8 mouse cellular contexts compared by ENCODE assay signal in the genomic region with DNA sequence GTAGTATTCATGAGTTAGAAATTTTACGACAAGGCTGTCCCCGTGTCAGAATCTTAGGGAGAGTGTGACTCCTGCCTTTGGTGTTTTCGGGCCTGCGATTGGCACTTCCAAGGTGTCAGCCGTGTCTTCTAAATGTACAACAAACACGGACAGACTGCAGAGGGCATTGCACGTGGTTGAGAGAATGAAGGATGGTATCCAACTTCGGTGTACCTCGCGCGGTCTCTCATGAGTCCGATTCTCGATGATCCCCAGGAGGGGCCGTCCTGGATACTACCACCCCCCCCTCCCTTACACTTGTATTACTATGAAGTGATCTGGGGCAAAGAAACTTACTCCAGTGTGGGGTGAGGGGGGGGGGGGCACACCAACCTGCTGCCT. TPM values are rescaled to one million over a fixed set of nuclear protein-coding genes. Genes with fewer than 3 reads are reported as not detected.
A peak's percentile ranks its signal among the peaks of the same experiment; 100 is the strongest.
DNase-seq lines count a peak whose midpoint lies in the region; ATAC-seq and TF ChIP-seq lines count a peak whose summit lies in the region.

No protein-coding gene starts in this region.

- TF ChIP-seq POLR2A in heart, adult 2 months (IDR thresholded peaks at IDR 0.05; ENCODE audit: insufficient read depth, low read depth, low read length) = no peak
- TF ChIP-seq POLR2A in embryonic fibroblast, embryonic 13.5 days (IDR thresholded peaks at IDR 0.05; ENCODE audit: low read depth, low read length) = no peak

- H3K4me2 ChIP-seq in intestine, embryonic 15.5 days (replicated peaks) = peak overlapping the region; percentile 94
- H3K4me2 ChIP-seq in midbrain, embryonic 11.5 days = peak overlapping the region; percentile 92

- intact Hi-C loops in heart, adult 2 months (cut with DNase I) = loop anchor here (10.0 kb wide), 1 partner anchor 208 kb away; no protein-coding TSS in a partner anchor

- no peak for TF ChIP-seq CTCF in heart, adult 2 months (IDR thresholded peaks at IDR 0.05)
- TF ChIP-seq CTCF in embryonic fibroblast, embryonic 13.5 days (IDR thresholded peaks at IDR 0.05; ENCODE audit: borderline replicate concordance, insufficient read depth, low read length) = no peak

- H3K4me1 ChIP-seq in heart, adult 2 months (ENCODE audit: control insufficient read depth, insufficient read depth, low read length) = peaks cover 3% of the 10 kb centered on the region
- H3K4me1 ChIP-seq in embryonic fibroblast, embryonic 13.5 days (ENCODE audit: control insufficient read depth, insufficient read depth, low read length) = peaks cover 4% of the 10 kb centered on the region; the same call in 1 of the 2 replicates
- 0 out of 2 replicates have a peak, but pooled peaks cover 6% of the 10 kb centered on the region for H3K4me1 ChIP-seq in intestine, embryonic 15.5 days (replicated peaks)
- peaks cover 11% of the 10 kb centered on the region for H3K4me1 ChIP-seq in midbrain, embryonic 11.5 days (ENCODE audit: control insufficient read depth, insufficient read depth, low read length)

- no peak for TF ChIP-seq EP300 in heart, adult 2 months (IDR thresholded peaks at IDR 0.05; ENCODE audit: insufficient read depth, low read depth, low read length)

- WGBS in heart, adult 2 months = under 1% methylated on average over 14 of the region's 14 CpGs
- 3% methylated on average over 14 of the region's 14 CpGs for WGBS in intestine, embryonic 15.5 days
- 12% methylated on average over 14 of the region's 14 CpGs for WGBS in midbrain, embryonic 11.5 days

- peak overlapping the region; percentile 78 for H3K9ac ChIP-seq in heart, adult 2 months (ENCODE audit: low read depth, low read length)
- H3K9ac ChIP-seq in intestine, embryonic 15.5 days = peak overlapping the region; percentile 91
- H3K9ac ChIP-seq in midbrain, embryonic 11.5 days (ENCODE audit: low read length) = peak overlapping the region; percentile 78

- peak; percentile 46 for ATAC-seq in intestine, embryonic 15.5 days
- peak; percentile 67 for ATAC-seq in midbrain, embryonic 11.5 days (ENCODE audit: low FRiP score)

- H3K27ac ChIP-seq in heart, adult 2 months = peak overlapping the region; percentile 93
- peak overlapping the region; percentile 53 for H3K27ac ChIP-seq in embryonic fibroblast, embryonic 13.5 days (ENCODE audit: insufficient read depth, low read length)
- H3K27ac ChIP-seq in intestine, embryonic 15.5 days = peak overlapping the region; percentile 76; the same call in 1 of the 2 replicates
- H3K27ac ChIP-seq in midbrain, embryonic 11.5 days (ENCODE audit: low read depth, low read length) = no peak overlapping the region

- H3K4me3 ChIP-seq in heart, adult 2 months = peak overlapping the region; percentile 89
- peak overlapping the region; percentile 53 for H3K4me3 ChIP-seq in embryonic fibroblast, embryonic 13.5 days (ENCODE audit: insufficient read depth, low read length)
- peak overlapping the region; percentile 84 for H3K4me3 ChIP-seq in intestine, embryonic 15.5 days (replicated peaks)
- peak overlapping the region; percentile 54 for H3K4me3 ChIP-seq in midbrain, embryonic 11.5 days (ENCODE audit: low read depth, low read length)

- no peaks in the 10 kb centered on the region for H3K36me3 ChIP-seq in heart, adult 2 months (ENCODE audit: control insufficient read depth, insufficient read depth, low read length)
- H3K36me3 ChIP-seq in intestine, embryonic 15.5 days = no peaks in the 10 kb centered on the region
- H3K36me3 ChIP-seq in midbrain, embryonic 11.5 days (ENCODE audit: control insufficient read depth, insufficient read depth, low read length) = no peaks in the 10 kb centered on the region

- H3K9me3 ChIP-seq in intestine, embryonic 15.5 days = no peaks in the 10 kb centered on the region
- no peaks in the 10 kb centered on the region for H3K9me3 ChIP-seq in midbrain, embryonic 11.5 days (ENCODE audit: control insufficient read depth, low read length)

- H3K79me2 ChIP-seq in heart, adult 2 months (replicated peaks; ENCODE audit: control insufficient read depth, insufficient read depth, low read length) = no peaks in the 10 kb centered on the region

- DNase-seq in heart, adult 2 months = peak; percentile 18 to 40
- DNase-seq in heart, postnatal 4 days = no peak
- peak; percentile 24 for DNase-seq in ES-CJ7 (ENCODE audit: low read depth, low spot score)
- peak; percentile 93 for DNase-seq in midbrain, embryonic 11.5 days (ENCODE audit: low spot score, missing footprints)
- no peak for DNase-seq in right cerebral cortex, postnatal 36 days (ENCODE audit: low spot score in 2 of 2)
- no peak for DNase-seq in gastrocnemius, adult 8-10 months (ENCODE audit: low spot score in 2 of 2)

- no peaks in the 10 kb centered on the region for H3K27me3 ChIP-seq in heart, adult 2 months (ENCODE audit: control insufficient read depth, insufficient read depth, low read length)
- H3K27me3 ChIP-seq in intestine, embryonic 15.5 days (replicated peaks) = no peaks in the 10 kb centered on the region
- no peaks in the 10 kb centered on the region; the same call in 1 of the 2 replicates for H3K27me3 ChIP-seq in midbrain, embryonic 11.5 days (ENCODE audit: control insufficient read depth, insufficient read depth, low read length)

RNA-seq across cellular contexts. Expression of a gene that starts 0.6 kb away (rescaled TPM):
- 10 to 100 TPM; 30.7 to 35.3 TPM for total RNA-seq in heart, adult 2 months (2021)
- polyA plus RNA-seq in heart, adult 2 months (2012; rRNA removed) = 49.1 and 54.5 TPM in 2 replicates
- 10 to 100 TPM; 62.7 to 67.7 TPM for total RNA-seq in heart, postnatal 4 days (2021)
- 45.0 and 71.6 TPM in 2 replicates for polyA plus RNA-seq in embryonic fibroblast, embryonic 13.5 days (2011; ENCODE audit: insufficient read length, low read depth, missing spikeins)
- 55.8 and 56.3 TPM in 2 replicates for polyA plus RNA-seq in intestine, embryonic 15.5 days (2015; fragmentation: Nextera tagmentation; extraction: Ambion mirVana)
- 29.1 and 29.6 TPM in 2 replicates for polyA plus RNA-seq in midbrain, embryonic 11.5 days (2014; fragmentation: Nextera tagmentation; extraction: Ambion mirVana)
- total RNA-seq in gastrocnemius, adult 8-10 months (2022) = 10 to 100 TPM; 15.6 to 16.9 (median 16.1) TPM

RNA-seq across cellular contexts. Expression of a gene that starts 37.3 kb away (rescaled TPM):
- total RNA-seq in heart, adult 2 months (2021) = 10 to 100 TPM in 1 of 2 experiments, 1 to 10 TPM in 1; 8.1 to 10.6 TPM
- polyA plus RNA-seq in heart, adult 2 months (2012; rRNA removed) = 5.3 and 8.2 TPM in 2 replicates
- 10 to 100 TPM; 19.0 to 19.6 TPM for total RNA-seq in heart, postnatal 4 days (2021)
- polyA plus RNA-seq in embryonic fibroblast, embryonic 13.5 days (2011; ENCODE audit: insufficient read length, low read depth, missing spikeins) = 77.8 and 107 TPM in 2 replicates
- polyA plus RNA-seq in intestine, embryonic 15.5 days (2015; fragmentation: Nextera tagmentation; extraction: Ambion mirVana) = 18.1 and 19.1 TPM in 2 replicates
- 28.2 and 28.6 TPM in 2 replicates for polyA plus RNA-seq in midbrain, embryonic 11.5 days (2014; fragmentation: Nextera tagmentation; extraction: Ambion mirVana)
- total RNA-seq in gastrocnemius, adult 8-10 months (2022) = 1 to 10 TPM; 2.6 to 6.9 (median 3.8) TPM

RNA-seq across cellular contexts. Expression of a gene that starts 57.4 kb away (rescaled TPM):
- 10 to 100 TPM; 12.8 to 13.7 TPM for total RNA-seq in heart, adult 2 months (2021)
- polyA plus RNA-seq in heart, adult 2 months (2012; rRNA removed) = 3.6 and 7.8 TPM in 2 replicates
- 10 to 100 TPM; 21.1 to 30.8 TPM for total RNA-seq in heart, postnatal 4 days (2021)
- 43.6 and 51.1 TPM in 2 replicates for polyA plus RNA-seq in embryonic fibroblast, embryonic 13.5 days (2011; ENCODE audit: insufficient read length, low read depth, missing spikeins)
- polyA plus RNA-seq in intestine, embryonic 15.5 days (2015; fragmentation: Nextera tagmentation; extraction: Ambion mirVana) = 17.6 and 18.2 TPM in 2 replicates
- 43.5 and 52.1 TPM in 2 replicates for polyA plus RNA-seq in midbrain, embryonic 11.5 days (2014; fragmentation: Nextera tagmentation; extraction: Ambion mirVana)
- total RNA-seq in gastrocnemius, adult 8-10 months (2022) = 10 to 100 TPM in 2 of 4 experiments, 1 to 10 TPM in 2; 6.6 to 11.1 (median 9.6) TPM

Comparison
In these comparisons a context has a peak if more than half of its experiments do, and no peak if none do; other contexts are left out.
1. DNase-seq: peak in heart, adult 2 months (2 of 2), ES-CJ7 (single experiment) and midbrain, embryonic 11.5 days (single experiment); none in heart, postnatal 4 days (single experiment), right cerebral cortex, postnatal 36 days (0 of 2) and gastrocnemius, adult 8-10 months (0 of 2).
2. Peak in every context shown above with its lines, with median percentiles within 50 percentile points of each other: H3K4me3 ChIP-seq and H3K9ac ChIP-seq.